Mouse (Mus musculus) cerebellum, postnatal 10 days (tissue): ENCODE data around the gene Hist4h4.

Experiments
- DNase-seq, 2 experiments: peaks; one replicate each; pipeline ENCODE4 v3.0.0; 2021; ENCODE audit warnings: mixed read lengths in 2 of 2

The Hist4h4 gene

GRCm38 (mm10) chr6:136803739-136804633 lies at the start of gene Hist4h4:
TSS of gene Hist4h4 (minus strand) at chr6:136804415.
- peak; percentile 98 to 99 for DNase-seq

GRCm38 (mm10) chr6:136852762-136853161 lies 48.5 kb upstream of the Hist4h4 start:
- no peak for DNase-seq

- DNase-seq: no peak
These were observed 48.1 kb upstream of the Hist4h4 start for GRCm38 (mm10) chr6:136852348-136852747.

GRCm38 (mm10) chr6:136850267-136850666 lies 46.1 kb upstream of the Hist4h4 start:
- DNase-seq: no peak

GRCm38 (mm10) chr6:136848971-136849370 lies 44.8 kb upstream of the Hist4h4 start:
- DNase-seq: no peak

- DNase-seq: no peak
These were observed 44.2 kb upstream of the Hist4h4 start for GRCm38 (mm10) chr6:136848399-136848798.

- DNase-seq: peak; percentile 57 to 59
These were observed 43.6 kb upstream of the Hist4h4 start for GRCm38 (mm10) chr6:136847790-136848189.

GRCm38 (mm10) chr6:136847267-136847666 lies 43.1 kb upstream of the Hist4h4 start:
- no peak for DNase-seq

- no peak for DNase-seq
These were observed 41.7 kb upstream of the Hist4h4 start for GRCm38 (mm10) chr6:136845706-136846480.

GRCm38 (mm10) chr6:136844903-136845302 lies 40.7 kb upstream of the Hist4h4 start:
- no peak for DNase-seq

- no peak for DNase-seq
These were observed 33.1 kb upstream of the Hist4h4 start for GRCm38 (mm10) chr6:136837323-136837722.

- peak in 1 of 2 experiments; percentile 22 for DNase-seq
These were observed 31.1 kb upstream of the Hist4h4 start, which contains the start of gene Smco3 for GRCm38 (mm10) chr6:136835352-136835751. TSS of gene Smco3 (minus strand) at chr6:136835452.

GRCm38 (mm10) chr6:136831712-136832111 lies 27.5 kb upstream of the Hist4h4 start:
- DNase-seq: no peak

- peak in 1 of 2 experiments; percentile 33 for DNase-seq
These were observed 24.5 kb upstream of the Hist4h4 start for GRCm38 (mm10) chr6:136828681-136829080.

- peak; percentile 98 for DNase-seq
These were observed 23.8 kb upstream of the Hist4h4 start, which contains the start of gene Wbp11 for GRCm38 (mm10) chr6:136827881-136828561. TSS of gene Wbp11 (minus strand) at chr6:136828233.

- no peak for DNase-seq
These were observed 23.3 kb upstream of the Hist4h4 start, which contains the start of gene BC049715 for GRCm38 (mm10) chr6:136827516-136827880. TSS of gene BC049715 (plus strand) at chr6:136827626.

- peak in 1 of 2 experiments; percentile 27 for DNase-seq
These were observed 22.9 kb upstream of the Hist4h4 start for GRCm38 (mm10) chr6:136827116-136827515.

GRCm38 (mm10) chr6:136824987-136825386 lies 20.8 kb upstream of the Hist4h4 start:
- DNase-seq: no peak

GRCm38 (mm10) chr6:136821086-136821485 lies 16.9 kb upstream of the Hist4h4 start:
- DNase-seq: no peak

GRCm38 (mm10) chr6:136820381-136820780 lies 16.2 kb upstream of the Hist4h4 start:
- no peak for DNase-seq

- no peak for DNase-seq
These were observed 13.3 kb upstream of the Hist4h4 start for GRCm38 (mm10) chr6:136817549-136817948.

GRCm38 (mm10) chr6:136816826-136817225 lies 12.6 kb upstream of the Hist4h4 start:
- no peak for DNase-seq

- no peak for DNase-seq
These were observed 11.2 kb upstream of the Hist4h4 start for GRCm38 (mm10) chr6:136815381-136815780.
